Mouse (Mus musculus): ENCODE data around the gene Micall1. TPM values are rescaled to one million over a fixed set of nuclear protein-coding genes. Genes with fewer than 3 reads are reported as not detected.
A peak's percentile ranks its signal among the peaks of the same experiment; 100 is the strongest.

The Micall1 gene
- polyA plus RNA-seq, 1 experiment from 2014 or later = 20.2 TPM

DNA sequence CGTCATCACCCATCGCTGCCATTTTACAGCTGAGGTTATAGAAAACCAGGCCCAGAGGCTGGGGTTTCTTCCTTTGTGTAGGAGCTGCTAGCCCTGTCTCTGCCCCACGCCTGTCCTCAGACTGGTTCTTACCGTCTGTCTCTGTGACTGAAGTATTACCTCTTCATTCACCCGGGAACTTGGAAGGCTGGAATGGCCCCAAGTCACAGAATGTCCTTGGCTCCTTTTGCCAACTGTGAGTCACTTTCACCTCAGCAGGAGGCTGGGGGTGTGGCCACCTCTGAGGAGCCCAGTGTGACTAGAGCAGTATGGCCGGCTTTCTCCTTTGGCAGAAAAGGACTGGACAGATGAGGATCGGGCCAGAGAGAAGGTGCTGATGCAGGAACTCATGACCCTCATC, 22.7 kb downstream of the Micall1 start:
- Histone ChIP-seq H3K9ac (peak overlapping the region; percentile 23; the same call in 1 of the 2 replicates), H3K27me3 (no peaks in the 10 kb centered on the region), H3K27ac (peak overlapping the region; percentile 65), H3K36me3 (peaks cover 82% of the 10 kb centered on the region), H3K4me2 (no peak overlapping the region), H3K4me3 (no peak overlapping the region), H3K4me1 (replicated peaks) (peaks cover 20% of the 10 kb centered on the region), H3K9me3 (replicated peaks) (no peaks in the 10 kb centered on the region)
- WGBS = 51% methylated on average over 7 of the region's 7 CpGs
- 0 out of 2 replicates have a peak, but pooled peaks have one; percentile 36 for ATAC-seq (replicated peaks; ENCODE audit: insufficient number of reproducible peaks, insufficient read depth, low FRiP score, low read depth)

DNA sequence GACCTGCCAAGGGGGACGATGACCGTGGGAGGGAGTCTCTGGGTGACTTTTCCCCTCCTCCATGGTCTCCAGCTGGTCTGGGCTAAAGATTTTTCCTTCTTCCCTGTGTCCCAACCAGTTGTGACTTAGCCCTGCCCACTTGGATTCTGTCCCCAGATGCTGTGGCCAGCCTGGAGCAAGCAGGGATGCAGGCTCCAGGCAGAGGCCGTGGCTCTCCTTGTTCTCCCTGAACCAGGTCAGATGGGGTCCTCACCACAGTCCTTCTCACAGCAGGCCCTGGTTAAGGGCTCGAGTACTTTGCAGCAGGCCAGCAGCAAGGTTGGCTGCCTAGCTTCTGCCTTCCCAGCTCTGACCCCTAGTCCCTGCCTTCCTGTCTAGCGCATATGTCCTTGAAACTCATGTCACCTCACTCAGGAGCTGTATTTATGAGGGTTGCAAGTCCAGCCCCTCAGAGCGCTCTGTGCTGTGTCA, 24.5 kb downstream of the Micall1 start:
- no peak overlapping the region for H3K4me2 ChIP-seq
- WGBS = 78% methylated on average over 6 of the region's 6 CpGs
- H3K4me1 ChIP-seq (replicated peaks) = peaks cover 23% of the 10 kb centered on the region
- H3K9me3 ChIP-seq (replicated peaks) = no peaks in the 10 kb centered on the region
- H3K27me3 ChIP-seq = no peaks in the 10 kb centered on the region
- no peak for ATAC-seq (replicated peaks; ENCODE audit: insufficient number of reproducible peaks, insufficient read depth, low FRiP score, low read depth)
- H3K4me3 ChIP-seq = no peak overlapping the region
- no peak overlapping the region for H3K27ac ChIP-seq
- no peak overlapping the region for H3K9ac ChIP-seq
- peaks cover 65% of the 10 kb centered on the region for H3K36me3 ChIP-seq

DNA sequence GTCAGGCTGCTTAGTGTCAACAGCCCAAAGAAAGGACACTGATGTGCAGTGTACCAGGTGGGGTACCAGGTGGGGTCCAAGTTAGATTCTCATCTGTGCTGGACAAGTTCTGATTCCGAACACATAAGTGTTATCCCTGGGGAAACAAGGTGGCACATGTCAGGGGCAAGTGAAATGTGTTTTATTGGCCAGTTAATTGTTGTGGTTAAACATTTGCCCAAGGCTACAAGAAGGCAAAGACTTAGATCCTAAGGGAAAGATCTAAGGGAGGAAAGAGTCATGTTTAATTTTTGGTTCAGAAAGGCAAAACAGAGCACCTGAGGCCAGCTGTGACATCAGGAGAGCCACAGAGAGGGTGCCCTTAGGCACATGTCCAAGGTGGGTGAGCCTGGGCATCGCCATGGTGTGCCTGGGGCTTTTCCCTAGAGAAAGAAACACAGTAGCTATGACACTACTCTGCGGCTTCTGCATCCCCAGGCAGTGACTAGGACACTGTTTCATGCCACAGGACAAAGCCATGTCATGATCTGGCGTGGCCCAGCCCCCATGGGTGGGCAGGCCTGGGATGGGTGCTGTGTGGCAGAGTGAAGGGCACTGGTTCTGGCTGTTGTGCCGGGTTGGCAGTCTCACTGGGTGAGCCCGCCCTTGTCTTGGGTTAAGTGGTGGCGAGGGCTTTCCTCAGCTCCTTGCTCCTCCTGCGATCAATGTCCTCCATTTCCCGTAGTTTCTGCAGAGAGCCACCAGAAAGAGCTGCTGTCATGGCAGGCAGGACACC, 26.0 kb downstream of the Micall1 start:
- 80% methylated on average over 9 of the region's 9 CpGs for WGBS
- peaks cover 23% of the 10 kb centered on the region for H3K4me1 ChIP-seq (replicated peaks)
- no peaks in the 10 kb centered on the region for H3K9me3 ChIP-seq (replicated peaks)
- no peaks in the 10 kb centered on the region for H3K27me3 ChIP-seq
- H3K4me2 ChIP-seq = no peak overlapping the region
- H3K27ac ChIP-seq = no peak overlapping the region
- H3K36me3 ChIP-seq = peaks cover 53% of the 10 kb centered on the region
- ATAC-seq (replicated peaks; ENCODE audit: insufficient number of reproducible peaks, insufficient read depth, low FRiP score, low read depth) = no peak
- no peak overlapping the region for H3K9ac ChIP-seq
- H3K4me3 ChIP-seq = no peak overlapping the region

DNA sequence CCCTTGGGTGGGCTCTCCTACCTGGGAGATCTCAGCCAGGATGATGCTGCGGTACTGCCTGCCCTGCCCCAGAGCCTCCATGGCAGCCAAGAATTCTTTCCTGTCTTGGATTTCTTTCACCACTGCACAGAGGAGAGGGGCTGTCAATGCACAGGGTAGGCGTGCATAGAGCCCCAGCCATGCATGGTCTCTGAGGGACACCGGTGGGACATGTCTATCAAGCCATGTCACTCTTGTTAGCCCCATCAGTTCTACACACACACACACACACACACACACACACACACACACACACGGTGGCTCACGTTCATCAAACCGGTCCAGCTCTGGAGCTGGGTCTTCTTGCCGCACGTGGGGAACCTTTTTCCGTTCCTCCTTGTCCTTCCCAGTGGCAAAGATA, 26.6 kb downstream of the Micall1 start:
- 79% methylated on average over 9 of the region's 9 CpGs for WGBS
- no peak for ATAC-seq (replicated peaks; ENCODE audit: insufficient number of reproducible peaks, insufficient read depth, low FRiP score, low read depth)
- Histone ChIP-seq H3K4me3 (no peak overlapping the region), H3K9ac (no peak overlapping the region), H3K27me3 (no peaks in the 10 kb centered on the region), H3K4me2 (no peak overlapping the region), H3K9me3 (replicated peaks) (no peaks in the 10 kb centered on the region), H3K36me3 (peaks cover 47% of the 10 kb centered on the region), H3K4me1 (replicated peaks) (peaks cover 19% of the 10 kb centered on the region), H3K27ac (no peak overlapping the region)

DNA sequence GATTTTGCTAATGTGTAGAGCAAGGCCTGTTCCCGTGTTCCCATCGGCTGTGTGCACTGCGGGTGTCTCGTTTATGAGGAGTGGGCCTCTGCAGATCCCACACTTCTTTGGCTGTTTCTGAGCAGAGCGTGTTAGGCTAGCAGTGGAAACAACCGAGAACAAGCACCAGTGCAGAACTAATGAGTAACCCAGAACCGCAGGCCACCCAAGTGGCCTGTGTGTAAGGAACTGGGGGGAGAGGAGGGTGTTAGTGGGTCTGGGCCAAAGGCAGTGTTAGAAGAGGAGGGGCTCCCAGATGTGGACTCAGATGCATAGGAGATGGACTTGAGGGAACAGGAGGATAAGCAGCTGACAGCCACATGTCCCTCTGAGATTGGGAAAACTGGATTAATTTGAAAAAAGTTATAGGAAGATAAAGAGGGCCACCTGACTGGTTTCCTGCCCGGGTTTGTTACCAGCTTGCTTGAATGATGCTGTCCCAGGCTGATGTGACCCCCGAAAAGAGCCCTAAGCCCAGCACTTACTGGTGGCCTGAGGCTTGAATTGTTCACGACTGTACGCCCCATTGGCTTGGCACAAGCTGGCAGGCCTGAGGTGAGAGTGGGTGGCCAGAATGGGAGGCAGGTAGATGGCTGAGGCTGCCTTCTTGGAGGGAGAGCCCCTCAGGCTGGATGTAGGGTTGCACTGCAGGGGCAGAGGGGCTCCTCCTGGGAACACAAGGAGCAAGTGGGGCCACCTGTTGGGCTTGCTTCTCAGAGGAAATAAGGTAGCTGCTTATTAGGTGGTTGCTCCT, 27.3 kb downstream of the Micall1 start:
- 75% methylated on average over 11 of the region's 11 CpGs for WGBS
- peaks cover 17% of the 10 kb centered on the region for H3K4me1 ChIP-seq (replicated peaks)
- no peak for ATAC-seq (replicated peaks; ENCODE audit: insufficient number of reproducible peaks, insufficient read depth, low FRiP score, low read depth)
- H3K4me2 ChIP-seq = no peak overlapping the region
- no peaks in the 10 kb centered on the region for H3K27me3 ChIP-seq
- H3K36me3 ChIP-seq = peaks cover 40% of the 10 kb centered on the region
- no peak overlapping the region for H3K27ac ChIP-seq
- no peaks in the 10 kb centered on the region for H3K9me3 ChIP-seq (replicated peaks)
- no peak overlapping the region for H3K9ac ChIP-seq
- H3K4me3 ChIP-seq = no peak overlapping the region

DNA sequence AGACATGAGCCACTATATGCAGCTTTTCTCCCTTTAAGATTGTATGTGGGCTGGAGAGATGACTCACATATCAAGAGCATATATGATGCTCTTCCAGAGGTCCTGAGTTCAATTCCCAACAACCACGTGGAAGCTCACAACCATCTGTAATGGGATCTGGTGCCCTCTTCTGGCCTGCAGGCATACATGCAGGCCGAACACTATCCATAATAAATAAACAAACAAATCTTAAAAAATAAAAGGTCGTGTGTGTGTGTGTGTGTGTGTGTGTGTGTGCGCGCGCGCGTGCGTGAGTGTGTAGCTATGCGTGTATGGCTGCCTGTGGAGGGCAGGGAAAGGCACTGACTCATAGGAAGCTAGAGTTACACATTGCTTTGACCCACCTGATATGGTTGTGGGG, 30.9 kb downstream of the Micall1 start:
- no peak for ATAC-seq (replicated peaks; ENCODE audit: insufficient number of reproducible peaks, insufficient read depth, low FRiP score, low read depth)
- Histone ChIP-seq H3K4me1 (replicated peaks) (peaks cover 23% of the 10 kb centered on the region), H3K9me3 (replicated peaks) (no peaks in the 10 kb centered on the region), H3K36me3 (peaks cover 6% of the 10 kb centered on the region), H3K4me2 (no peak overlapping the region), H3K9ac (no peak overlapping the region), H3K27ac (no peak overlapping the region), H3K27me3 (no peaks in the 10 kb centered on the region), H3K4me3 (no peak overlapping the region)
- WGBS = 54% methylated on average over 10 of the region's 10 CpGs

DNA sequence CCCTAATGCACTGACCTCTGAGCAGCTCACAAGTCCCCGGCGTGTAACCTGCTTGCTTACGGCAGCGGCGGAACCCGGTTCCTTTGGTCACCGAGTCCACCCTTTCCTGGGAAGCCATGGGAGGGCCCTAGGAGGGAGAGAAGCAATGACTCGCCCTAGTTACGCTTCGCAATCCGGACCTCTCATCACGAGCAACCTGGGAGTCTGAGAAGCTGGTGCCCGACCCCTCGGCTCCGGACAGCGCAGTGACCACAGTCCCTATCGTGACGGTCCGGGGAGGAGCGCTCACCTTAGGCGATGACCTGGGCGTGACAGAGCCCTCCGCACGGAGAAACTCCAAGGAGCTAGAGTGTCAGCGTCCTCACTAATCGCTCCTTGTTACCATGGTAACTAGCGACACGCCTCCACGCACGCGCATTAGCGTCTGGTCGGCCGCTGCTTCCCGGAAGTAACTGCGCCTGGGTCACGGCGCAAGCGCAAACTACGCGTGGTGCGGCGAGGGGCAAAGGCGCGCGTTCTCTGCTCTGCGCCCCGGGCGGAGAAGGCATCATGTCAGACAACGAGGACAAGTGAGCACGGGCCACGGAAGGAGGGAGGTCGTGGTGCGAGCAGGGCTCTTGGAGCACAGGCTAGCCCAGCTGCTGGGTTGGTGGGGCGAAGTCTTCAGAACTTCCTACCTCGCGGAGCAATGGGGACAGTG, 32.3 kb downstream of the Micall1 start, which contains the start of the genes Polr2f and 1700088E04Rik:
Gene Polr2f, plus strand, starts transcription at position 144 of the 700 bp plus-strand sequence.
Gene 1700088E04Rik, minus strand, starts transcription at position 388 of the 700 bp plus-strand sequence.
- Histone ChIP-seq H3K27ac (peak within 1 kb of the TSS; percentile 52), H3K9ac (peak within 1 kb of the TSS; percentile 84), H3K4me1 (replicated peaks) (peaks cover 23% of the 10 kb centered on the region), H3K9me3 (replicated peaks) (no peaks in the 10 kb centered on the region), H3K27me3 (no peaks in the 10 kb centered on the region), H3K36me3 (peaks cover 16% of the 10 kb centered on the region), H3K4me2 (peak within 1 kb of the TSS; percentile 93), H3K4me3 (peak within 1 kb of the TSS; percentile 84)
- ATAC-seq (replicated peaks; ENCODE audit: insufficient number of reproducible peaks, insufficient read depth, low FRiP score, low read depth) = peak; percentile 85
- under 1% methylated on average over 57 of the region's 57 CpGs for WGBS

DNA sequence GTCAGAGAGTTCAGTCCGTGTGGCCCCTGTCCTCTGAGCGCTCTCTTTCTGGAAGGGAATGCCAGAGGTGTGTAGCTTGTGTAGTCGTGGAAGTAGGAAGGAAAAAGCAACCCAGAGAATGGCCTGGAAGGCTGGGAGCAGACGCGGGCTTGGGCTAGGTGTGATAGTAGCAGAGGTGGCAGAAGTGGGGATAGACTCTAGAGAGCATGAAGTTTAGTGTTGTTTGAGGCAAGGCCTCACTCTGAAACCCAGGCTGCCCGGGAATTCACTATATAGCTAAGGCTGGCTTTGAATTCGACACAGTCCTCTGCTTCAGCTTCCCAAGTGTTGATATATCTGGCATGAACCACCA, 32.8 kb downstream of the Micall1 start:
- Histone ChIP-seq H3K4me1 (replicated peaks) (peaks cover 23% of the 10 kb centered on the region), H3K9ac (peak overlapping the region; percentile 84), H3K27me3 (no peaks in the 10 kb centered on the region), H3K9me3 (replicated peaks) (no peaks in the 10 kb centered on the region), H3K4me2 (peak overlapping the region; percentile 93), H3K4me3 (peak overlapping the region; percentile 84), H3K36me3 (peaks cover 21% of the 10 kb centered on the region), H3K27ac (peak overlapping the region; percentile 52)
- ATAC-seq (replicated peaks; ENCODE audit: insufficient number of reproducible peaks, insufficient read depth, low FRiP score, low read depth) = no peak
- WGBS = 2% methylated on average over 7 of the region's 7 CpGs

DNA sequence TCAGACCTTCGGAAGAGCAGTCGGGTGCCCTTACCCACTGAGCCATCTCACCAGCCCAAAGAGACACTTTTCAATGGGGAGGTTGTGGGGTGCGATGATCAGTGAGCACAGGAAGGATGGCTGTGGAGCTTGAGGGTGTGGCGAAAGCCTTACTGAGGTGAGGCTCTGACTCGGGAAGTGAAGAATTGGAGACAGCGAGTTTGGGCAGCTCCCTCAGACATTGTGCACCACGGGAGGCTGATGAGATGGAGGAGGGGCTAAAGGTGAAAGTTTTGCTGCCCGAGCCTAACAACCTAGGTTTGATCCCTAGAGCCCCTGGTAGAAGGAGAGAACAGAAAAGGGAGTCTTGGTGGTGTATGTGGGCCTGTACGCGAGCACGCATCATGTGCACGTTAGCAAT, 34.6 kb downstream of the Micall1 start:
- Histone ChIP-seq H3K9me3 (replicated peaks) (no peaks in the 10 kb centered on the region), H3K4me2 (no peak overlapping the region), H3K27ac (no peak overlapping the region), H3K36me3 (peaks cover 37% of the 10 kb centered on the region), H3K4me3 (no peak overlapping the region), H3K27me3 (no peaks in the 10 kb centered on the region), H3K4me1 (replicated peaks) (peaks cover 20% of the 10 kb centered on the region), H3K9ac (no peak overlapping the region)
- 87% methylated on average over 12 of the region's 12 CpGs for WGBS
- no peak for ATAC-seq (replicated peaks; ENCODE audit: insufficient number of reproducible peaks, insufficient read depth, low FRiP score, low read depth)

DNA sequence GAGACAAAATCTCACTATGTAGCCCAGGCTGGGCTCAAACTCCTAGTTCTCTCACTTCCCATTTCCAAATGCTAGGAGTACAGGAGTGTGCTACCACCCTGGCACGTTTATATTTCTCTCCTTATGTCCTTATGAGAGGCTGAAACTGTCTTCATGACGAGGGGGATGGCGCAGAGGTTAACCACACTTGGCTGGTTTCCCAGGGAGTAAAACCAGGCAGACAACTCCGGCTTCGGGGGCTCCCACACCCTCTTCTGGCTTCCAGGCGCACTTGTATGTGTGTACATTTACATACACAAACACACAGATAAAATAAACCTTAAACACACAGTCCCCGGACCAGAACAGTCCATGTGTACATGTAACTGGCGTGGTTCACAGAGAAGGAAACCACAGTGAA, 35.3 kb downstream of the Micall1 start:
- ATAC-seq (replicated peaks; ENCODE audit: insufficient number of reproducible peaks, insufficient read depth, low FRiP score, low read depth) = no peak
- peaks cover 22% of the 10 kb centered on the region for H3K4me1 ChIP-seq (replicated peaks)
- no peak overlapping the region for H3K4me3 ChIP-seq
- no peaks in the 10 kb centered on the region for H3K9me3 ChIP-seq (replicated peaks)
- H3K27ac ChIP-seq = no peak overlapping the region
- no peaks in the 10 kb centered on the region for H3K27me3 ChIP-seq
- WGBS = 60% methylated on average over 8 of the region's 8 CpGs
- peaks cover 39% of the 10 kb centered on the region for H3K36me3 ChIP-seq
- no peak overlapping the region for H3K9ac ChIP-seq
- no peak overlapping the region for H3K4me2 ChIP-seq

DNA sequence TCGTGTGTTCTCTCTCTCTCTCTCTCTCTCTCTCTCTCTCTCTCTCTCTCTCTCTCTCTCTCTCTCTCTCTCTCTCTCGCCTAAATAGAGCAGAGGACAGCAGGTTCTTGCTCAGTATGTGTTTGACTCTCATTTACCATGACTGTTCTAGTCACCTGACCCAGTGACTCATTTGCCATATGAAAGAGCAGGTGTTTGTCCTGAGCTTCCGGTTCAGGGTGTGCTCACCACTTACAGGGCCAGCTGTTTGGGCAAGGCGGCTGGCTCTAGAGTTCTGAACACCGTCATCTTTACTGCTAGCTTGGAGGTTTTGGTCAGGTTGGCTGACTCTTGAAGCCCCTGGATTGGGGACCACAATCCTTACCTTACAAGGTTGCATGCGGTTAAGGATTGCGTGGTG, 36.8 kb downstream of the Micall1 start:
- Histone ChIP-seq H3K36me3 (peaks cover 50% of the 10 kb centered on the region), H3K9me3 (replicated peaks) (no peaks in the 10 kb centered on the region), H3K4me2 (no peak overlapping the region), H3K4me1 (replicated peaks) (peaks cover 20% of the 10 kb centered on the region), H3K9ac (no peak overlapping the region), H3K27me3 (no peaks in the 10 kb centered on the region), H3K27ac (no peak overlapping the region), H3K4me3 (no peak overlapping the region)
- WGBS = 86% methylated on average over 7 of the region's 7 CpGs
- no peak for ATAC-seq (replicated peaks; ENCODE audit: insufficient number of reproducible peaks, insufficient read depth, low FRiP score, low read depth)

Measured in heart, embryonic 15.5 days (tissue).